Mouse (Mus musculus): ENCODE data around the gene Pbrm1. TPM values are rescaled to one million over a fixed set of nuclear protein-coding genes. Genes with fewer than 3 reads are reported as not detected.

The Pbrm1 gene
- polyA plus RNA-seq, 1 experiment from 2014 or later: 142 TPM

- 0% methylated on average over 2 of the region's 2 CpGs for whole genome bisulfite sequencing
- no peak for ATAC-seq (ENCODE audit: low read depth)
- peaks cover 52% of the 10 kb centered on the region for H3K36me3 ChIP-seq
Measured at GRCm38 (mm10) chr14:31017854-31018253, 1.1 kb upstream of the Pbrm1 start.

DNA sequence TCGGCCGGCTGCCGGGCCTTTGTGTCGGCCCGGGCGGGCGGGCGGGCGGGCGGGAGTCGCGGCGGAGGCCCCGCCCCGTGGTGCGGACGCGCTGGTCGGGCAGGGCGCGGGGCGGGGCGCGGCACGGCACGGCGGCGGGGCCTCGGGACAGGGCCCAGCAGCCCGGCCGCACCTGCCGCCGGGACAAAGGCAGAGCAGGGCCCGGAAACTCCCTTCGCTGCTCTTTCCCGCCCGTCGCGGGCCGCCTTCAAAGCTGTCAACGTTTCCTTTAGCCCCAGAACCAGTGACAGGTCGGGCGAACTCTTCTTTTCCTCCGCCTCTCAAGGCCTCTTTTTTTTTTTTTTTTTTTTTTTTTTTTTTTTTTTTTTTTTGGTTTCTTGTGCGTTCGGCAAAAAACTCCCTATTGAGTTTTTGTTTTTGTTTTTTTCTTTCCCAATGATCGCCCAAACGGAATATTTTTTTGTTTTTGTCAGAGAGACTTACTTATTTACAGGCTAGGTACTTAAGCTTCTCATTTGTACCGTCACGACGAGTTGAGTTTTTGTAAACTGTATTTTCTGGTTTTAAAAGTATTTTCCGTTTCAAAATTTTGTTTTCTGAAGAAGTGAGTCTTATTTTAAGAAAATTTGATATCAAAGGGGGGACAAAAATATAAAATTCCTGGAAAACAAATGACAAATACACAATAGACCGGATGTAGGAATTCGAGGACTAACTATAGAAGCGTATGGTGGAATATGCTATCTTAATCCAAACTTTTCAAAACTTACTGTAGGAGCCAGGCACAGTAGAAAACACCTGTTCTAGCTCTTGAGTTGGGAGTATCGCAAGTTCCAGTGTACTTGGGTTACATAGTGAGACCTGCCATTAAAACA lies 630 bp downstream of the Pbrm1 start:
- no peaks in the 10 kb centered on the region for H3K27me3 ChIP-seq
- peak; percentile 95 for ATAC-seq (ENCODE audit: low read depth)
- H3K9ac ChIP-seq: peak overlapping the region; percentile 91
- no peaks in the 10 kb centered on the region for H3K9me3 ChIP-seq
- 6% methylated on average over 39 of the region's 56 CpGs for WGBS
- H3K36me3 ChIP-seq: peaks cover 49% of the 10 kb centered on the region
- H3K4me3 ChIP-seq: peak overlapping the region; percentile 78
- H3K27ac ChIP-seq (replicated peaks): peak overlapping the region; percentile 99
- peaks cover 50% of the 10 kb centered on the region for H3K4me1 ChIP-seq (replicated peaks)
- peak overlapping the region; percentile 62 for H3K4me2 ChIP-seq

More at GRCm38 (mm10) chr14:31017854-31018253, 1.1 kb upstream of the Pbrm1 start:
- Histone ChIP-seq H3K27me3 (no peaks in the 10 kb centered on the region), H3K9me3 (no peaks in the 10 kb centered on the region), H3K4me1 (replicated peaks) (peaks cover 47% of the 10 kb centered on the region), H3K9ac (peak overlapping the region; percentile 91), H3K4me2 (peak overlapping the region; percentile 92), H3K27ac (replicated peaks) (no peak overlapping the region), H3K4me3 (peak overlapping the region; percentile 78)

DNA sequence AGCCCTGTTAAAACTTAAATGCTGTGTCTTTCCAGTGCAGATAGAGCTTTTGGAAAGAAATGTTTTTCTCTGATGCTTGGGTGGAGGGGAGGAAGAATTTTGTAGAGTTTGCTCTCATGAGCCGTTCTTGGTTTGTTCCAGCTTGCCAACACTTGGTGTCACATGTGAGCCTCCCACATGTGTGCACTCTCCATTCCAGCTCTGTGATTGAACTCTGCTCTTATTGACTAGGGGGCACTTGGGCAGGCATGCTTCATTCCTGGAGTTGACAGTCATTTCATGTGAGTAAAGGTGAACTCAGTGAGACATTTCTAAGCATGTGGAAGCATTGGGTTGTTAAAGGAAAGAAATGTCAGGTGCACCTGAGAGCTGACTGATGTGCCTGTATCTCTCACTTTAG lies 3.6 kb downstream of the Pbrm1 start:
- Histone ChIP-seq H3K36me3 (peaks cover 50% of the 10 kb centered on the region), H3K4me1 (replicated peaks) (peaks cover 38% of the 10 kb centered on the region), H3K27me3 (no peaks in the 10 kb centered on the region), H3K4me2 (no peak overlapping the region), H3K4me3 (no peak overlapping the region), H3K27ac (replicated peaks) (no peak overlapping the region), H3K9ac (no peak overlapping the region), H3K9me3 (no peaks in the 10 kb centered on the region)
- WGBS: 67% methylated on average over 1 of the region's 1 CpGs
- ATAC-seq (ENCODE audit: low read depth): no peak

DNA sequence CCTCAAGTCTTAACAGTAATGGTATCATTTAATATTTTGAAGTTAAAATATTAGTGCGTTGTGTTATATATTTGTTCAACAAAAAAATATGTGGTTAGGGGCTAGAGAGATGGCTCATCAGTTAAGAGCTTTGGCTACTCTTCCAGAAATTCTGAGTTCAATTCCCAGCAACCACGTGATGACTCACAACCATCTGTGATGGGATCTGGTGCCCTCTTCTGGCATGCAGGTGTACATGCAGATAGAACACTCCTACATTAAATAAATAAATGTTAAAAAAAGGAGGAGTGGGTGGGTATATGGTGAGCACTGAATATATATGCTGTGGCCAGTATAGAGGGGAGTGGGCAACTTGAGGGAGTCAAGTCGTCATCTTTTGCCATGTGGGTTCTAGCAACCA lies 6.8 kb downstream of the Pbrm1 start:
- WGBS: 76% methylated on average over 3 of the region's 3 CpGs

GRCm38 (mm10) chr14:31045296-31045695 lies 26.4 kb downstream of the Pbrm1 start:
- no peak overlapping the region for H3K4me2 ChIP-seq
- ATAC-seq (ENCODE audit: low read depth): no peak
- 94% methylated on average over 5 of the region's 5 CpGs for WGBS
- no peak overlapping the region for H3K9ac ChIP-seq
- no peak overlapping the region for H3K4me3 ChIP-seq
- H3K27ac ChIP-seq (replicated peaks): no peak overlapping the region
- H3K27me3 ChIP-seq: no peaks in the 10 kb centered on the region
- H3K36me3 ChIP-seq: peaks cover 70% of the 10 kb centered on the region
- no peaks in the 10 kb centered on the region for H3K4me1 ChIP-seq (replicated peaks)
- H3K9me3 ChIP-seq: no peaks in the 10 kb centered on the region

More for the DNA sequence above, 6.8 kb downstream of the Pbrm1 start:
- peaks cover 19% of the 10 kb centered on the region for H3K4me1 ChIP-seq (replicated peaks)
- ATAC-seq (ENCODE audit: low read depth): no peak
- H3K9me3 ChIP-seq: no peaks in the 10 kb centered on the region
- no peak overlapping the region for H3K27ac ChIP-seq (replicated peaks)
- no peaks in the 10 kb centered on the region for H3K27me3 ChIP-seq
- H3K4me2 ChIP-seq: no peak overlapping the region
- no peak overlapping the region for H3K4me3 ChIP-seq
- H3K36me3 ChIP-seq: peaks cover 74% of the 10 kb centered on the region
- H3K9ac ChIP-seq: no peak overlapping the region

DNA sequence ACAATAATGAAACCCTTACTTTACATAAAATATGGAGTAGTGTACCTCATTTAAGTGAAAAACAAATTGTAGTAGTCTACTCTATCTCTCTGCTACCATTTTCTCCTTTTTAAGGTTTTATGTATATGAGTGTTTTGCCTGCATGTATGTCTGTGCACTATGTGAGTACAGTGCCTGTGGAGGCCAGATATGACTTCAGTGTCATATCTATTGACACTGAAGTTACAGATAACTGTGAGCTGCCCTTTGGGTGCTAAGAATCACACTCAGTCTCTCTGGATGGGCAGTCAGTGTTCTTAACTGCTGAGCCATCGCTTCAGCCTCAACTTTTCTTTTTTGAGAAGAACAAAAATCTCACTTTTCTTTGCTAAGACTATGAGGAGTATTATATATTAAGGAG lies 26.9 kb downstream of the Pbrm1 start:
- Histone ChIP-seq H3K27ac (replicated peaks) (no peak overlapping the region), H3K9me3 (no peaks in the 10 kb centered on the region), H3K4me2 (no peak overlapping the region), H3K4me3 (no peak overlapping the region), H3K9ac (no peak overlapping the region), H3K36me3 (peaks cover 73% of the 10 kb centered on the region), H3K27me3 (no peaks in the 10 kb centered on the region), H3K4me1 (replicated peaks) (no peaks in the 10 kb centered on the region)
- ATAC-seq (ENCODE audit: low read depth): no peak
- WGBS: 93% methylated on average over 1 of the region's 1 CpGs

- WGBS: 77% methylated on average over 1 of the region's 1 CpGs
- Histone ChIP-seq H3K9ac (no peak overlapping the region), H3K9me3 (no peaks in the 10 kb centered on the region), H3K4me3 (no peak overlapping the region), H3K27ac (replicated peaks) (no peak overlapping the region), H3K4me2 (no peak overlapping the region), H3K4me1 (replicated peaks) (no peaks in the 10 kb centered on the region), H3K36me3 (peaks cover 74% of the 10 kb centered on the region), H3K27me3 (no peaks in the 10 kb centered on the region)
- no peak for ATAC-seq (ENCODE audit: low read depth)
Measured at GRCm38 (mm10) chr14:31062277-31062676, 43.3 kb downstream of the Pbrm1 start.

- no peaks in the 10 kb centered on the region for H3K4me1 ChIP-seq (replicated peaks)
- H3K27me3 ChIP-seq: no peaks in the 10 kb centered on the region
- ATAC-seq (ENCODE audit: low read depth): no peak
- no peak overlapping the region for H3K9ac ChIP-seq
- H3K27ac ChIP-seq (replicated peaks): no peak overlapping the region
- H3K9me3 ChIP-seq: no peaks in the 10 kb centered on the region
- WGBS: 93% methylated on average over 4 of the region's 4 CpGs
- H3K4me3 ChIP-seq: no peak overlapping the region
- H3K36me3 ChIP-seq: peaks cover 74% of the 10 kb centered on the region
- no peak overlapping the region for H3K4me2 ChIP-seq
Measured at GRCm38 (mm10) chr14:31069086-31069733, 50.3 kb downstream of the Pbrm1 start.

DNA sequence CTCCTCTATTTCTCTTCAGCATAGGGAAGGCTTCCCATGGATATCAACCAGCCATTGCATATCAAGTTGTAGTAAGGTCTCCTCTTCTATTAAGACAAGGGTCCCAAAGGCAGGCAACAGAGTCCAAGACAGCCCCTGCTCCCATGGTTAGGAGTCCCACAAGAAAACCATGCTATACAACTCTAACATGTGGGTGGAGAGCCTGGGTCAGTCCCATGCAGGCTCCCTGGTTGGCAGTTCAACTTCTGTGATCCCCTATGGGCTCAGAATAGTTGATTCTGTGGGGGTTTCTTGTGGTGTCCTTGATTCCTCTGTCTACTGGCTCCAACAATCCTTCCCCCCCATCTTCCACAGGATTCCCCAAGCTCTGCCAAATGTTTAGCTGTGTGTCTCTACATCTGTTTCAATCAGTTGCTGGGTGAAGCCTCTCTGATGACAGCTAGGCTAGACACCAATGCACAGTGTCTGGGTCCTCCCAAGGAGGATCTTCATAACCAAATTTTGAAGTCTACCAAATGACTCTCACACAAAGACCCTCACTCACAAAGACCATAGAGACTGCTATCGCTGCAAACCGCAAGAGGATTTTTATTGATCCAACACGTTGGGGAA lies 59.8 kb downstream of the Pbrm1 start:
- H3K4me3 ChIP-seq: no peak overlapping the region
- no peaks in the 10 kb centered on the region for H3K27me3 ChIP-seq
- no peak overlapping the region for H3K27ac ChIP-seq (replicated peaks)
- WGBS: 96% methylated on average over 3 of the region's 3 CpGs
- peaks cover 77% of the 10 kb centered on the region for H3K36me3 ChIP-seq
- no peaks in the 10 kb centered on the region for H3K4me1 ChIP-seq (replicated peaks)
- no peak overlapping the region for H3K9ac ChIP-seq
- no peak overlapping the region for H3K4me2 ChIP-seq
- no peaks in the 10 kb centered on the region for H3K9me3 ChIP-seq
- no peak for ATAC-seq (ENCODE audit: low read depth)

DNA sequence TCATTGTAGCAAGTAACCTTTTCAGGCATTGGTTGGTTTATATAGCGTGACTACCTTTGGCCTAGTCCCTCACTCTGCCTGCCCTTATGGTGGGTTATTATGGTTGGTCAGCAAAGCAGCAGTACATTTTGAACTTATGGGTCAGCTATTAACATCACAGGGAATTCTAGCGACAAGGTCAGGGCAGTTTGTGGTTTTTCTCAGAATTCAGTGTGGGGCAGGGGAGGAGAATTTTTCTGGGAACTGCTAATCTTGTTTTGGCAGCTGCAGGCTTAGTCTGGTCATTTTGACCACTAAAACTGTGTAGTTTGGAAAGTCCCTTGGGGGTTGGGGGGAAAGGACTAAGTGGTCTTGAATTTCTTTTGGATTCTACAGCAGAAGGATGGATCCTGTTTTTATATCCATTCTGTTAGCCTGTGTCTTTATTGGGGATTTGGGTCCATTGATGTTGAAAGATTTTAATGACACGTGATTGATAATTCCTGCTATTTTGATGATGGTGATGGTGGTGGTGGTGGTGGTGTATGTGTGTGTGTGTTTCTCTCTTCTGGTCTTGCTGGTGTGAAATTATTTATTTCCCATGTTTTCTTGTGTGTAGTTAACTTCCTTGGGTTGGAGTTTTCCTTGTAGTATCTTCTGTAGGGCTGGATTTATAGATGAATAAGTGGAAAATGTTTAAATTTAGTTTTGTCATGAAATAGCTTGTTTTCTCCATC lies 60.5 kb downstream of the Pbrm1 start:
- 95% methylated on average over 3 of the region's 3 CpGs for WGBS
- ATAC-seq (ENCODE audit: low read depth): no peak
- no peaks in the 10 kb centered on the region for H3K9me3 ChIP-seq
- no peak overlapping the region for H3K27ac ChIP-seq (replicated peaks)
- no peaks in the 10 kb centered on the region for H3K27me3 ChIP-seq
- no peaks in the 10 kb centered on the region for H3K4me1 ChIP-seq (replicated peaks)
- H3K9ac ChIP-seq: no peak overlapping the region
- no peak overlapping the region for H3K4me3 ChIP-seq
- no peak overlapping the region for H3K4me2 ChIP-seq
- H3K36me3 ChIP-seq: peaks cover 70% of the 10 kb centered on the region

DNA sequence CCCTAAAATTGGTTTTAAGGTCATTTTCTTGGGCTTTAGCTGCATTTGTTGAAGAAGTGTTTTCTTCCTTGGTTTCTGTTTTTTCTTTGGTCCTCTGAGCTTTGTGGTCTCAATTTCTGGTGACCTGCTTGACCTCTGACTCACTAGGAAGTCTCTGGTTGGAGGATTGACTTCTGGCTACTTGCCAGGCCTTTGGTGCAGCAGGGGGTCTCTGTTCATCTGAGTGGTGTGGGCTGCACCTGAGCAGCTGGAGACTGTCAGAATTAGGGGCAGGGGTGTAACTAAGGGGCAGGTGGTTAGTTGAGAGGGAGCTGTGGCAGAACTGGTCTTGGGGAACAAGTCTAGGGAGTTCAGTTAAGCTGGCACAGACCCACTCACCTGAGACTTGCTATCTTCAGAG lies 62.2 kb downstream of the Pbrm1 start:
- Histone ChIP-seq H3K4me3 (no peak overlapping the region), H3K27ac (replicated peaks) (no peak overlapping the region), H3K4me2 (no peak overlapping the region), H3K36me3 (peaks cover 67% of the 10 kb centered on the region), H3K27me3 (no peaks in the 10 kb centered on the region), H3K9ac (no peak overlapping the region), H3K4me1 (replicated peaks) (no peaks in the 10 kb centered on the region), H3K9me3 (no peaks in the 10 kb centered on the region)
- no peak for ATAC-seq (ENCODE audit: low read depth)

GRCm38 (mm10) chr14:31087433-31087832 lies 68.5 kb downstream of the Pbrm1 start:
- Histone ChIP-seq H3K4me2 (no peak overlapping the region), H3K4me3 (no peak overlapping the region), H3K27ac (replicated peaks) (no peak overlapping the region), H3K36me3 (peaks cover 82% of the 10 kb centered on the region), H3K9me3 (no peaks in the 10 kb centered on the region), H3K9ac (no peak overlapping the region), H3K27me3 (no peaks in the 10 kb centered on the region), H3K4me1 (replicated peaks) (no peaks in the 10 kb centered on the region)
- no peak for ATAC-seq (ENCODE audit: low read depth)
- WGBS: 87% methylated on average over 6 of the region's 6 CpGs
